Mouse (Mus musculus) heart, adult 2 months (tissue): Measurements from ENCODE around the gene Olfr935. TPM values are rescaled to one million over a fixed set of nuclear protein-coding genes. Genes with fewer than 3 reads are reported as not detected.

ENCODE experiments used
- DNase-seq, 2 experiments: peaks; one replicate each; pipeline ENCODE4 v3.0.0; 2021
- H3K27ac ChIP-seq: fragments of 200-600 bp; 2 replicates; pipeline ENCODE4 v1.8.1; 2022
- H3K27me3 ChIP-seq: fragments of 200-500 bp; 2 replicates; pipeline ENCODE4 v1.6.1; 2012; ENCODE audit warnings: mild to moderate bottlenecking, low read length, inconsistent platforms, mixed read lengths; ENCODE audit not compliant: control insufficient read depth, insufficient read depth
- H3K36me3 ChIP-seq: fragments of 200-500 bp; 2 replicates; pipeline ENCODE4 v1.6.1; 2012; ENCODE audit warnings: low read length, inconsistent platforms; ENCODE audit not compliant: control insufficient read depth, insufficient read depth
- H3K4me1 ChIP-seq: fragments of 200-500 bp; 2 replicates; pipeline ENCODE4 v1.6.1; 2011; ENCODE audit warnings: low read length; ENCODE audit not compliant: control insufficient read depth, insufficient read depth
- H3K4me3 ChIP-seq: fragments of 200-600 bp; 2 replicates; pipeline ENCODE4 v1.8.1; 2022
- H3K79me2 ChIP-seq: fragments of 200-500 bp; replicated peaks from 2 replicates; pipeline ENCODE4 v1.6.1; 2012; ENCODE audit warnings: mild to moderate bottlenecking, inconsistent platforms, low read length, moderate library complexity, mixed read lengths; ENCODE audit not compliant: control insufficient read depth, insufficient read depth
- H3K9ac ChIP-seq: fragments of 200-500 bp; 2 replicates; pipeline ENCODE4 v1.6.1; 2012; ENCODE audit warnings: low read depth, mild to moderate bottlenecking, control low read depth, inconsistent platforms, low read length, mixed read lengths
- CTCF ChIP-seq: fragments of 200-600 bp; IDR thresholded peaks from 2 replicates; pipeline ENCODE4 v1.8.1; 2022; ENCODE audit warnings: antibody characterized with exemption, mild to moderate bottlenecking, moderate library complexity
- EP300 ChIP-seq: fragments of 200-500 bp; IDR thresholded peaks from 2 replicates; pipeline ENCODE4 v1.6.1; 2011; ENCODE audit warnings: low read depth, low read length, control low read depth; ENCODE audit not compliant: insufficient read depth
- POLR2A ChIP-seq: fragments of 200-500 bp; IDR thresholded peaks from 2 replicates; pipeline ENCODE4 v1.6.1; 2011; ENCODE audit warnings: mild to moderate bottlenecking, low read depth, low read length, control low read depth; ENCODE audit not compliant: insufficient read depth
- WGBS: fragments of 180-500 bp; shearing (Covaris S2); methylation state at CpG from one replicate; pipeline ENCODE4 v1.1.7; 2018; 5-methylcytosine and 5-hydroxymethylcytosine counted together
- intact Hi-C: fragments of 180-260 bp; cut with DNase I; formaldehyde crosslinking; loops from one replicate; pipeline ENCODE4 v1.15.1; 2025
- long read RNA-seq: library from polyadenylated mRNA; stranded (forward); transcript quantifications from one replicate; pipeline ENCODE4 v2.0.0, GENCODE M21; 2021
- microRNA-seq, 2 experiments: library from miRNA; unstranded; fragments of <30 nt; microRNA quantifications; one replicate each; pipeline ENCODE4 v1.2.0; 2021
- polyA plus RNA-seq: library from polyadenylated mRNA; depleted of rRNA; stranded (reverse); fragments of >200 nt; gene quantifications from 2 replicates; pipeline ENCODE4 v1.2.3, GENCODE M21; 2012; rRNA removed
- total RNA-seq, 2 experiments: library from RNA; stranded (reverse); gene quantifications; 2 replicates each; pipeline ENCODE4 v1.2.3; 2021

The Olfr935 gene
- total RNA-seq (not detected), polyA plus RNA-seq (not detected in 2 replicates)
- long read RNA-seq = 0 reads

DNA sequence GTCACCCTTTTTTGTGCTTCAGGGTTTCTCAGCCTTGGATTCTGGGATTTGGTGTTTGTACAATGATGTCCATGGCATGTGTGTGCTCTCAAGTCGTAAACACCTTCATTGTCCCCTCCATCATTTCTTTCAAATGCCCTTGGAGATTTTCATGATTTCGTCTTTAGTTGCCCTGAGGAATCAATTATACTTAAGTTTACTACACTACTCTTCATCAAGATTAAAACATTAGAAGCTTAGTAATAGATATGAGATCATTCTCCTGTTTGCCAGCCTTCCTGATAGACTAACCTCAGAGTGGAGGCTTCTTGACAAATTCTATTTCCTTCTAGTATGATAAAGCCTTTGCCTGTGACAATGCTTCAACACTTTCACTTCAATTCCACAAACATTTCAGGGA is at the start of gene Olfr935:
Olfr935 (minus strand) TSS at position 101 of the 400 bp plus-strand sequence.
- H3K4me1 ChIP-seq = no peaks in the 10 kb centered on the region
- WGBS = 65% methylated on average over 2 of the region's 2 CpGs
- intact Hi-C loops = no loop called here
- no peaks in the 10 kb centered on the region for H3K36me3 ChIP-seq
- no peaks in the 10 kb centered on the region for H3K79me2 ChIP-seq
- H3K4me3 ChIP-seq = no peak within 1 kb of the TSS
- H3K27ac ChIP-seq = no peak within 1 kb of the TSS
- no peak for DNase-seq
- no peak for TF ChIP-seq CTCF
- TF ChIP-seq EP300 = no peak
- no peak for TF ChIP-seq POLR2A
- no peaks in the 10 kb centered on the region for H3K27me3 ChIP-seq
- no peak within 1 kb of the TSS for H3K9ac ChIP-seq

- Histone ChIP-seq H3K9ac (no peak within 1 kb of the TSS), H3K27ac (no peak within 1 kb of the TSS), H3K36me3 (no peaks in the 10 kb centered on the region), H3K27me3 (no peaks in the 10 kb centered on the region), H3K4me3 (no peak within 1 kb of the TSS), H3K79me2 (no peaks in the 10 kb centered on the region), H3K4me1 (no peaks in the 10 kb centered on the region)
- DNase-seq = no peak
- TF ChIP-seq CTCF (no peak), POLR2A (no peak), EP300 (no peak)
- intact Hi-C loops = no loop called here
- WGBS = 48% methylated on average over 1 of the region's 1 CpGs
Observed at GRCm38 (mm10) chr9:39023277-39023676, 23.8 kb upstream of the Olfr935 start, which contains the start of gene Olfr146. TSS of gene Olfr146 (minus strand) at chr9:39023377.

DNA sequence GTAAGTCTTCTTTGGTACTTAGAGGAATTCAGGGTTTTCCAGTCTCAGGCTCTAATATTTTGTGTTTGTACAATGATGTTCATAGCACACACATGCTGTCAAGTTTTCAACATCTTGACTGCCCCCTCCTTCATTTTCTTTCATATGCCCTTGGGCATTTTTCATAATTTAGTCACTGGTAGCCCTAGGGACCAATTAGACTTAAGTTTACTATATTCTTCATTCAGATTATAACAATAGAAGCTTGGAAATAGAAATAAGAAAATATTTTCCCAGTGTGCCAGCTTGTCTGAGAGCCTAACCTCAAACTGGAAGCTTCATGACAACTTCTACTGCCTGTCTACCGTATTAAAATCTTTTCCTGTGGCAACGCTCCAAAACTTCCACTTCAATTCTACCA is 11.3 kb downstream of the Olfr935 start, which contains the start of gene Olfr934:
Olfr934 (minus strand) TSS at position 101 of the 400 bp plus-strand sequence.
- intact Hi-C loops = no loop called here
- Histone ChIP-seq H3K4me3 (no peak within 1 kb of the TSS), H3K9ac (no peak within 1 kb of the TSS), H3K27ac (no peak within 1 kb of the TSS), H3K79me2 (no peaks in the 10 kb centered on the region), H3K27me3 (no peaks in the 10 kb centered on the region), H3K4me1 (no peaks in the 10 kb centered on the region), H3K36me3 (no peaks in the 10 kb centered on the region)
- 75% methylated on average over 2 of the region's 2 CpGs for WGBS
- no peak for DNase-seq
- TF ChIP-seq POLR2A = no peak
- no peak for TF ChIP-seq CTCF
- TF ChIP-seq EP300 = no peak

GRCm38 (mm10) chr9:38972013-38972412 is 27.5 kb downstream of the Olfr935 start, which contains the start of gene Olfr933:
TSS of gene Olfr933 (plus strand) at chr9:38972313.
- intact Hi-C loops = no loop called here
- TF ChIP-seq EP300 (no peak), CTCF (no peak), POLR2A (no peak)
- Histone ChIP-seq H3K4me3 (no peak within 1 kb of the TSS), H3K4me1 (no peaks in the 10 kb centered on the region), H3K27me3 (no peaks in the 10 kb centered on the region), H3K27ac (no peak within 1 kb of the TSS), H3K9ac (no peak within 1 kb of the TSS), H3K36me3 (no peaks in the 10 kb centered on the region), H3K79me2 (no peaks in the 10 kb centered on the region)
- no peak for DNase-seq
- 68% methylated on average over 4 of the region's 4 CpGs for WGBS

- Histone ChIP-seq H3K79me2 (no peaks in the 10 kb centered on the region), H3K27me3 (no peaks in the 10 kb centered on the region), H3K36me3 (no peaks in the 10 kb centered on the region), H3K4me3 (no peak overlapping the region), H3K9ac (no peak overlapping the region), H3K27ac (no peak overlapping the region), H3K4me1 (no peaks in the 10 kb centered on the region)
- no peak for DNase-seq
- intact Hi-C loops = no loop called here
- WGBS = 54% methylated on average over 4 of the region's 4 CpGs
- TF ChIP-seq EP300 = no peak
- TF ChIP-seq POLR2A = no peak
- peak; percentile 45 for TF ChIP-seq CTCF
Observed at GRCm38 (mm10) chr9:38954124-38954416, 45.4 kb downstream of the Olfr935 start.

GRCm38 (mm10) chr9:38953401-38954123 is 45.9 kb downstream of the Olfr935 start:
- TF ChIP-seq EP300 = no peak
- no peak for TF ChIP-seq CTCF
- no peak for TF ChIP-seq POLR2A
- Histone ChIP-seq H3K36me3 (no peaks in the 10 kb centered on the region), H3K27me3 (no peaks in the 10 kb centered on the region), H3K4me3 (no peak overlapping the region), H3K4me1 (no peaks in the 10 kb centered on the region), H3K79me2 (no peaks in the 10 kb centered on the region), H3K27ac (no peak overlapping the region), H3K9ac (no peak overlapping the region)
- WGBS = 63% methylated on average over 7 of the region's 7 CpGs
- DNase-seq = no peak
- intact Hi-C loops = no loop called here

Small RNAs within 50 kb of the gene (microRNA-seq; reads per million reads assigned to microRNA genes)
- 0 reads per million in 2 experiments for gene Gm25529

Other genes starting within 250 kb of the Olfr935 start
- gene Olfr920, start 247.4 kb downstream of the Olfr935 start, total RNA-seq = under 1 TPM in 1 of 2 experiments, not detected in 1; 0.05 TPM
- 0.06 and 0.12 TPM in 2 replicates for gene Olfr920, start 247.4 kb downstream of the Olfr935 start, polyA plus RNA-seq
- gene Olfr921, start 226.6 kb downstream of the Olfr935 start, total RNA-seq = not detected
- gene Olfr921, start 226.6 kb downstream of the Olfr935 start, polyA plus RNA-seq = not detected in 2 replicates
- not detected for gene Olfr922, start 185.1 kb downstream of the Olfr935 start, total RNA-seq
- not detected in 2 replicates for gene Olfr922, start 185.1 kb downstream of the Olfr935 start, polyA plus RNA-seq
- gene Olfr923, start 173.1 kb downstream of the Olfr935 start, total RNA-seq = not detected
- gene Olfr923, start 173.1 kb downstream of the Olfr935 start, polyA plus RNA-seq = not detected in 2 replicates
- gene Olfr924, start 155.2 kb downstream of the Olfr935 start, total RNA-seq = not detected
- gene Olfr924, start 155.2 kb downstream of the Olfr935 start, polyA plus RNA-seq = not detected in 2 replicates
- gene Olfr26, start 144.6 kb downstream of the Olfr935 start, total RNA-seq = not detected
- gene Olfr26, start 144.6 kb downstream of the Olfr935 start, polyA plus RNA-seq = 0.18 TPM in 1 of 2 replicates, not detected in the other
- not detected for gene Olfr926, start 122.6 kb downstream of the Olfr935 start, total RNA-seq
- not detected in 2 replicates for gene Olfr926, start 122.6 kb downstream of the Olfr935 start, polyA plus RNA-seq
- not detected for gene Olfr930, start 69.9 kb downstream of the Olfr935 start, total RNA-seq
- not detected in 2 replicates for gene Olfr930, start 69.9 kb downstream of the Olfr935 start, polyA plus RNA-seq
- not detected for gene Olfr933, start 27.4 kb downstream of the Olfr935 start, total RNA-seq
- not detected in 2 replicates for gene Olfr933, start 27.4 kb downstream of the Olfr935 start, polyA plus RNA-seq
- gene Olfr934, start 11.4 kb downstream of the Olfr935 start, total RNA-seq = not detected
- not detected in 2 replicates for gene Olfr934, start 11.4 kb downstream of the Olfr935 start, polyA plus RNA-seq
- gene Olfr146, start 23.7 kb upstream of the Olfr935 start, total RNA-seq = not detected
- gene Olfr146, start 23.7 kb upstream of the Olfr935 start, polyA plus RNA-seq = not detected in 2 replicates
- not detected for gene Olfr937, start 65.3 kb upstream of the Olfr935 start, total RNA-seq
- gene Olfr937, start 65.3 kb upstream of the Olfr935 start, polyA plus RNA-seq = not detected in 2 replicates
- not detected for gene Olfr938, start 79.2 kb upstream of the Olfr935 start, total RNA-seq
- gene Olfr938, start 79.2 kb upstream of the Olfr935 start, polyA plus RNA-seq = not detected in 2 replicates
- gene Olfr27, start 128.4 kb upstream of the Olfr935 start, total RNA-seq = not detected
- gene Olfr27, start 128.4 kb upstream of the Olfr935 start, polyA plus RNA-seq = not detected in 2 replicates
- gene Olfr943, start 166.6 kb upstream of the Olfr935 start, total RNA-seq = not detected
- not detected in 2 replicates for gene Olfr943, start 166.6 kb upstream of the Olfr935 start, polyA plus RNA-seq
- gene Olfr944, start 202.2 kb upstream of the Olfr935 start, total RNA-seq = not detected
- gene Olfr944, start 202.2 kb upstream of the Olfr935 start, polyA plus RNA-seq = not detected in 2 replicates